Mouse (Mus musculus) gastrocnemius, adult 2 months (tissue): ENCODE data around the gene Boc. TPM values are rescaled to one million over a fixed set of nuclear protein-coding genes. Genes with fewer than 3 reads are reported as not detected.
A peak's percentile ranks its signal among the peaks of the same experiment; 100 is the strongest.

Experiments used
- DNase-seq: peaks from one replicate; pipeline ENCODE4 v3.0.0; 2022
- H3K27ac ChIP-seq: fragments of 200-600 bp; 2 replicates; pipeline ENCODE4 v1.8.1; 2022; ENCODE audit warnings: mild to moderate bottlenecking
- H3K4me3 ChIP-seq: fragments of 200-600 bp; 2 replicates; pipeline ENCODE4 v1.8.1; 2022; ENCODE audit warnings: mild to moderate bottlenecking, moderate library complexity
- CTCF ChIP-seq: fragments of 200-600 bp; IDR thresholded peaks from 2 replicates; pipeline ENCODE4 v1.8.1; 2022; ENCODE audit warnings: antibody characterized with exemption, mild to moderate bottlenecking, moderate library complexity
- intact Hi-C: fragments of 180-260 bp; cut with DNase I; formaldehyde crosslinking; loops from one replicate; pipeline ENCODE4 v1.15.1; 2025
- long read RNA-seq, 2 experiments: library from polyadenylated mRNA; stranded (forward); transcript quantifications; one replicate each; pipeline ENCODE4 v2.0.0; 2021
- total RNA-seq, 2 experiments: library from RNA; stranded (reverse); gene quantifications; 2 replicates each; pipeline ENCODE4 v1.2.3; 2021

Gene Boc
- total RNA-seq = 1 to 10 TPM; 2.6 to 5.0 TPM
- long read RNA-seq, experiment 1, partial matches to known transcripts = 0 of 4 reads
- long read RNA-seq, experiment 1, other reads (novel, unspliced or antisense) = 4 of 4 reads
- long read RNA-seq, experiment 2, partial matches to known transcripts = 1 of 3 reads
- long read RNA-seq, experiment 2, other reads (novel, unspliced or antisense) = 2 of 3 reads

DNA sequence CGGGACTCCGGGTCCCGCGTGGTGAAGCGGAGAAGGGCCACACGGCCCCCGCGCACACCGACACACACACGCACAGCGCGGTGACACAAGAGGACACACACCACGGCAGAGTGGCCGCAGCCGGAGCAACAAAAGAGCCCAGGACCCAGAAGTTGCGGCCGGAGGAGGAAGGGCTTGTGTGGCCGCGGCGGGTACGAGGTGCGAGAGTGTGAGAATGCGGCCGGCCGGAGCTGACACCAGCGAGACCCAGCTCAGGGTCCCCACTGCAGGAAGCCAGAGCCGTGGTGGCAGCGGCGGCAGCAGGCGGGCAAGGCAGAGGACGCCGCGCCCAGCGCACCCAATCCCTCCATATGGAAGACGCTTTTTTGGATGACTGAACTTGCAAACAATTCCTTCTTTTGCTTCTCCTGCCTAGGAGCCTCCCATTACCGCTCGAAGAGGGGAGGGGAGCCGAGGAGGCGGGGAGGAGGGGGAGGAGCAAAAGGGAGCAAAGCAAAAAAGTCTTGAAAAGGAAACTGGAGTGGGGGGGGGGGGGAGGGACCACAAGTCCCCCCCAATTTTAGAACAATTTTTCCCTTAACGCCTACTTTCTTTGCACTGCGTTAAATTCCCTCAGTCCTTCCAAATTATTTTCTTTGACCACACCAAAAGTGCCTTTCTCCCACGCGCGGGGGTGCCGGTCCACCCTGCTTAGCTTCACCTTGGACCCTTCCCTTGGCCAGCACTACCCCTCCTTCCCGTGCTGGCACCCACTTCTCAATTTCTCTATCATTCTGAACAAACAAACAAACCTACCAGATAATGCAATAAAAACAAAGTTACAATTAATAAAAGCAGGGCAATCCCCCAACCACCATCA is at the start of gene Boc:
TSS of gene Boc (minus strand) at position 427 of the 859 bp plus-strand sequence.
- DNase-seq = peak; percentile 80
- TF ChIP-seq CTCF = no peak
- intact Hi-C loops = loop anchor here (5.0 kb wide), 1 partner anchor 71 kb away; no protein-coding TSS in a partner anchor
- Histone ChIP-seq H3K27ac (peak within 1 kb of the TSS; percentile 92), H3K4me3 (peak within 1 kb of the TSS; percentile 95)

GRCm38 (mm10) chr16:44606643-44607042 is 47.9 kb upstream of the Boc start:
- TF ChIP-seq CTCF = no peak
- no peak overlapping the region for H3K27ac ChIP-seq
- intact Hi-C loops = no loop called here
- DNase-seq = no peak
- no peak overlapping the region for H3K4me3 ChIP-seq

DNA sequence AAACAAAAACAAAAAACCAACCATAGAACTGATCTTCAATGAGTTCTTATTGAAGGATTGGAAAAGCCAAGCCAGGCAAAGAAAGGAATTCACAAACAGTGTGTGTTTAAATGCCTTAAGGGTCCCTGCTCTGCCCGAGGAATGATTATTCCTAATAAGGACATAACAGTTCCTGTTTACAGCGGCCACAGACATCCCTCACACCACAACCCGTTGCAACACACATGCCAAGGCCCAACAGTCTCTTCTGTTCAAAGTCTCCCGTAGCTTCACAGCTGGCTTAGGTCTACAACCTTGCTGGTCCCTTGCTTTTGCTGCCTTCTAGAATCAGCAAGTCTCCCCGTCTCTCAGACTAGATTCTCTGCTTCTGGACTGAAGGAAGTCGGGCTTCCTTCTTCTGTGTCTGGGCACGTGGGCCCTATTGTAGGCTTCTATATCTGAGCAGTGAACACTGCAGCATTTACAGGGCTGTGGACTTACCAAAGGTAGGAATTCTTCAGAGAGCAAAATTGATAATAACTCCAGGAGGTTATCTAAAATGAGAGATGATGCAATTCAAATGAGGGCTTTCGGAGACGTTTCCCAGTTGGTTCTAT is 45.4 kb upstream of the Boc start:
- no peak for DNase-seq
- TF ChIP-seq CTCF = no peak
- Histone ChIP-seq H3K27ac (no peak overlapping the region), H3K4me3 (no peak overlapping the region)
- intact Hi-C loops = no loop called here

DNA sequence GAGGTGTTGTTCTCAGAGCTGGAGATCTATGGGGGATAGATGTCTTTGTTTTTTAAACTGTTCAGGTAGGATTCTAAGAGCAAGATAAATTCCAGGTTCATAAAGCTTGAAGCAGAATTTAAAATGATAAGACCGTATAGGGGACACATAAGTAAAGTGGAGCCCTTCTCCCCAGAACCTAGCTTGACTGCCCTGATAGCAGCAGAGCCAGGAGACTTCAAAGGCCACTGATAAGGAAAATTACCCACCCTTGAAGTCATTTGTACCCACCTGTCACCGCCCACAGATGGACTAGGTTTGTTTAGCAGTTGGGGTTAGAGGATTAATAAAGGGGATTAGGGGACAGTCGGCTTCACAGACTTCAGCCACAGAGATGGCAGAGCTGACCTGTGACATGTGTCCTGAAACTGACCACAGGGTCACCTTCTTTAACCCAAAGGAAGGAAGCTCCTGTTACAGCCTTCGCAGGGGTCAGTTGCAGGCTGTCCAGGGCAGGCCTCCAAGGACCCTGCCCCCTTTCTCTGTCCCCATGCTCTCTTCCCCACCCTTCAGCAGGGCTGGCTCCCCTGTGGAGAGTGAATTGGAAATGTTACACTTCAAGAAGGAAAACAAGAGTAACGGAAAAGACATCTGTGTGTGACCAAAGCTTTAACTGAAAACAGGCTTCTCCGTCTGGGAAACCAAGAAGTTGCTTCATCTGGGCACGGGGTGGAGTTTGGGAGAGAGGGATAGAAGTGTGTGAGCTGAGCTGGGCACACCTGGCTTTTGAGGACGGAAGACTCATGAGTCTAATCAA is 43.5 kb upstream of the Boc start:
- intact Hi-C loops = no loop called here
- no peak overlapping the region for H3K27ac ChIP-seq
- DNase-seq = no peak
- H3K4me3 ChIP-seq = no peak overlapping the region
- TF ChIP-seq CTCF = no peak

GRCm38 (mm10) chr16:44601182-44601581 is 42.5 kb upstream of the Boc start:
- no peak for DNase-seq
- Histone ChIP-seq H3K4me3 (no peak overlapping the region), H3K27ac (peak overlapping the region; percentile 48)
- intact Hi-C loops = no loop called here
- no peak for TF ChIP-seq CTCF

- no peak for TF ChIP-seq CTCF
- intact Hi-C loops = no loop called here
- no peak overlapping the region for H3K4me3 ChIP-seq
- no peak overlapping the region for H3K27ac ChIP-seq
- no peak for DNase-seq
These were observed 38.6 kb upstream of the Boc start for GRCm38 (mm10) chr16:44597106-44597806.

GRCm38 (mm10) chr16:44589506-44589905 is 30.8 kb upstream of the Boc start:
- DNase-seq = no peak
- no peak for TF ChIP-seq CTCF
- intact Hi-C loops = no loop called here
- Histone ChIP-seq H3K27ac (no peak overlapping the region), H3K4me3 (no peak overlapping the region)

DNA sequence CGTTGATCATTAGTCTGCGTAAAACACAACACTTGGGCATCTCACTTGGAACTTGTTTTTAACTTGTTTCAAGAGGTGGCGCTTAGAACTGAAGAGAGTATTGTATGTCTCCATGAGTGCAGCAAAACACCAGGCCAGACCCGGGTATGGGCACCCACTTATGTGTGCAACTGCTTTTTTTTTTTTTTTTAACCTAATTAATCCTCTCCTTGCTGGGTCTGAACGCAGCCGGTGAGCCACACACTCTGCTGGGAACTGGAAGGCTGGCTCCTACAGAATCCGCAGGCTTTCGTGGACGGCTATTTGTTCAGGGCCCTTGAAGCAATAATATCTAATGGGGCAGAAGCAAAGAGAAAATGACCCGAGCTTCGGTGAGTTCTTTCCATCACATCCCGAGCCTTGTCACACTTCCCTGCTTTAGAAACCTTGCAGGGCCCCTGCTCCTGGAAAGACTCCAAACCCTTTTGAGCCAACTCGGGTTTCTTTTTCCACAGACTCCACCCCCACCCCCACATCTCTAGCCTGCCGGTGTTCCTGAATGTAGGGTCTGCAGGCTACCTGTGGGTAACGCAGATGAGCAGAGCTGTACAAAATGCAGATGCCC is 20.8 kb upstream of the Boc start:
- intact Hi-C loops = no loop called here
- Histone ChIP-seq H3K4me3 (no peak overlapping the region), H3K27ac (no peak overlapping the region)
- no peak for TF ChIP-seq CTCF
- no peak for DNase-seq

DNA sequence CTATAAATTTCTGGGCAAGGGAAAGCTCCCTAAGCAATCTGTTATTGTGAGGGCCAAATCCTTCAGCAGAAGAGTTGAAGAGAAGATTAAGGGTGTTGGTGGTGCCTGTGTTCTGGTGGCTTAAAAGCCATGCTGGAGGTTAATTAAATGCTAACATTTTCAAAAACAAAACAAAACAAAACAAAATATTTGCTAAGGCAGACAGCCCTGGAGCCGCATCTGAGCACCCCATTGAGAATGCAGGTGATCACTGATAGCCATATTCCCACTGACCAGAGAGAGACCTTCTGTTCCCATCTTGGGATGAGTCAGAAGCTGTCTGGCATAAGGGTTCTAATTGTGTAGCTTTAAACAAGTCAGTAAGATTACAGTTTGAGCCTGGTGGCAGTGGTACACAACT is 19.9 kb upstream of the Boc start:
- DNase-seq = no peak
- H3K27ac ChIP-seq = no peak overlapping the region
- no peak overlapping the region for H3K4me3 ChIP-seq
- no peak for TF ChIP-seq CTCF
- intact Hi-C loops = no loop called here

DNA sequence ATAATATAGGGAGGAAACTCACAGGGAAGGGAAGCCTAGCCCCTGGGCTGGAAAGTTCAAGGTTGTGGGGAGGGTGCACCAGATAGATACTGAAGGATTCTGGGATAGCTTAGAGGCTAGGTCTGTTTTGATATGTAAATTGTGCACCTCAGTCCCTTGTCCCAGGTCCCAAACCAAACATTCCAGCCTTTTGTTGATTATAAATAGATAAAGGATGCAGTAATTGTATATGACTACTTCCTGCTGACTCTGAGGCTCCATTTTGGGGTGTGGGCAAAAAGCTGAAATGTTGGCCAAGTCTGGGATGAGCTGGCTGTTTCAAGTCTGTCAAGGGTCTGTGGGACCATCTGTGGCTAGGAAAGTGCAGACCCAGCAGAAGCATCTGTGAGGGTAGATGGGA is 9.4 kb upstream of the Boc start:
- Histone ChIP-seq H3K27ac (no peak overlapping the region), H3K4me3 (no peak overlapping the region)
- intact Hi-C loops = no loop called here
- no peak for DNase-seq
- no peak for TF ChIP-seq CTCF

GRCm38 (mm10) chr16:44565328-44566210 is 6.9 kb upstream of the Boc start:
- DNase-seq = no peak
- peak overlapping the region; percentile 47 for H3K4me3 ChIP-seq
- intact Hi-C loops = no loop called here
- no peak overlapping the region for H3K27ac ChIP-seq
- TF ChIP-seq CTCF = no peak
